Mouse (Mus musculus): ENCODE measurements at regions not wholly inside any gene's neighbourhood (a gene's known extent, or its start where the extent isn't known, plus 50 kb on each side); places are given as distances from the start of the nearest gene placed in this dataset.

GRCm38 (mm10) chr10:113034356-113034755 lies 105.6 kb upstream of the Atxn7l3b start:
- DNase-seq (ENCODE audit: low spot score), result no peak

GRCm38 (mm10) chr10:113032870-113033269 lies 104.1 kb upstream of the Atxn7l3b start:
- DNase-seq (ENCODE audit: low spot score), result no peak

GRCm38 (mm10) chr10:113027300-113027699 lies 98.5 kb upstream of the Atxn7l3b start:
- DNase-seq (ENCODE audit: low spot score), result peak; percentile 13

DNA sequence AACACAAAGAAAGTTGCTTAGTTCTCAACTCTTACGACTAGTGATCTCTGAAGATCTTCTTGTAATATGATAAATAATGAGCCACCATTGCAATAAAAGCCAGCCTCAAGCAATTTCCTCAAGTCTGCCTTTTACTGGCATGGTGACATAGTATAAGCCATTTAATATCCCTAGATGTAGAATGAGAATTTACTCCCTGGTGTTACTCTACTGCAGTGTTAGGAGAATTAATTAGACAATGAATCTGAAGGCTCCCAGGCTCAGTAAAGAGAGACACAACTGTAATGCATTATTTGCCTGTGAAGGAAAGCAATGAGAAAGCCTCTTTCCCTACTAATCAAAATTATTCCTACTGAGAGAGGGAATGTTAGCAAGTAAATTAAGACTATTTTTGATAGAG lies 95.8 kb upstream of the Atxn7l3b start:
- no peak for DNase-seq (ENCODE audit: low spot score)

- DNase-seq (ENCODE audit: low spot score), result no peak
Observed at GRCm38 (mm10) chr10:113009124-113009523, 80.3 kb upstream of the Atxn7l3b start.

GRCm38 (mm10) chr10:112990720-112991119 lies 61.9 kb upstream of the Atxn7l3b start:
- no peak for DNase-seq (ENCODE audit: low spot score)

- DNase-seq (ENCODE audit: low spot score), result no peak
Observed at GRCm38 (mm10) chr10:112982697-112983096, 53.9 kb upstream of the Atxn7l3b start.

Measured in c-Kit-positive CD71-positive TER-119-positive erythroid progenitor cells, embryonic 14.5 days (primary cell).